Mouse (Mus musculus): ENCODE measurements around the gene Eps15.

GRCm38 (mm10) chr4:109421608-109422007 lies 141.5 kb downstream of the Eps15 start:
- TF ChIP-seq POLR2A (IDR thresholded peaks at IDR 0.05; ENCODE audit: low read depth, low read length): no peak
- no peak for TF ChIP-seq CTCF (IDR thresholded peaks at IDR 0.05; ENCODE audit: borderline replicate concordance, insufficient read depth, low read length)
